ENCODE assay signal across 9 mouse cellular contexts in genomic region chr6:128992337-128992736, GRCm38 (mm10). TPM values are rescaled to one million over a fixed set of nuclear protein-coding genes. Genes with fewer than 3 reads are reported as not detected.
A peak's percentile ranks its signal among the peaks of the same experiment; 100 is the strongest.
DNase-seq lines count a peak whose midpoint lies in the region; ATAC-seq and TF ChIP-seq lines count a peak whose summit lies in the region.
"Had no signal": no experiment of that assay in that cellular context is flagged by ENCODE, and none has a peak within 500 bp of the region (broad histone marks: within the 10 kb centered on the region; RNA-seq: fewer than 3 reads in every experiment).

No protein-coding gene starts in this region.

- TF ChIP-seq POLR2A in brain, embryonic 14.5 days (IDR thresholded peaks at IDR 0.05; ENCODE audit: borderline replicate concordance, extremely low read depth, insufficient read depth, insufficient read length, poor library complexity, severe bottlenecking), result no peak

- ATAC-seq in kidney, embryonic 16.5 days (ENCODE audit: low FRiP score, low TSS enrichment), result no peak
- peak; percentile 60; the same call in 1 of the 2 replicates for ATAC-seq in hindbrain, embryonic 11.5 days (ENCODE audit: low FRiP score)
- peak; percentile 54 for ATAC-seq in neural tube, embryonic 11.5 days (ENCODE audit: insufficient read depth, low FRiP score, low TSS enrichment)

- WGBS in kidney, embryonic 16.5 days, result 37% methylated on average over 2 of the region's 2 CpGs
- 5% methylated on average over 2 of the region's 2 CpGs for WGBS in hindbrain, embryonic 11.5 days
- WGBS in neural tube, embryonic 11.5 days, result 25% methylated on average over 2 of the region's 2 CpGs

- no peaks in the 10 kb centered on the region for H3K27me3 ChIP-seq in kidney, embryonic 16.5 days (ENCODE audit: insufficient read depth, low read length)
- no peaks in the 10 kb centered on the region for H3K27me3 ChIP-seq in hindbrain, embryonic 11.5 days (ENCODE audit: control insufficient read depth, insufficient read depth, low read length)
- no peaks in the 10 kb centered on the region for H3K27me3 ChIP-seq in neural tube, embryonic 11.5 days (ENCODE audit: control insufficient read depth, insufficient read depth, low read length)

- H3K27ac ChIP-seq in kidney, embryonic 16.5 days (ENCODE audit: low read length), result peak overlapping the region; percentile 31
- no peak overlapping the region for H3K27ac ChIP-seq in hindbrain, embryonic 11.5 days (ENCODE audit: low read depth, low read length)
- no peak overlapping the region for H3K27ac ChIP-seq in neural tube, embryonic 11.5 days (ENCODE audit: low read depth, low read length)

- no peak overlapping the region for H3K9ac ChIP-seq in kidney, embryonic 16.5 days (replicated peaks; ENCODE audit: low read length)
- no peak overlapping the region for H3K9ac ChIP-seq in hindbrain, embryonic 11.5 days (ENCODE audit: low read depth, low read length)
- H3K9ac ChIP-seq in neural tube, embryonic 11.5 days (ENCODE audit: low read length), result no peak overlapping the region

- H3K4me2 ChIP-seq in kidney, embryonic 16.5 days (replicated peaks; ENCODE audit: low read depth, low read length), result no peak overlapping the region
- H3K4me2 ChIP-seq in hindbrain, embryonic 11.5 days (replicated peaks; ENCODE audit: low read depth, low read length), result no peak overlapping the region
- no peak overlapping the region for H3K4me2 ChIP-seq in neural tube, embryonic 11.5 days (ENCODE audit: low read depth)

- no peak for DNase-seq in kidney, adult 18-20 months
- DNase-seq in brain, embryonic 14.5 days (ENCODE audit: low read depth), result peak; percentile 13
- no peak for DNase-seq in hindbrain, embryonic 11.5 days (ENCODE audit: low spot score)
- DNase-seq in neural tube, embryonic 11.5 days (ENCODE audit: low spot score), result no peak
- DNase-seq in cerebellum, adult 8-10 months, result no peak
- DNase-seq in urinary bladder, postnatal 36 days (ENCODE audit: low spot score in 2 of 2), result no peak
- no peak for DNase-seq in frontal cortex, postnatal 25 days (ENCODE audit: low spot score in 2 of 2)
- DNase-seq: liver had no signal

- TF ChIP-seq CTCF in brain, embryonic 14.5 days (IDR thresholded peaks at IDR 0.05; ENCODE audit: borderline replicate concordance, extremely low read depth, insufficient read depth, insufficient read length), result no peak

- H3K4me3 ChIP-seq in kidney, embryonic 16.5 days (ENCODE audit: low read length), result no peak overlapping the region
- no peak overlapping the region for H3K4me3 ChIP-seq in hindbrain, embryonic 11.5 days (ENCODE audit: low read depth, low read length)
- no peak overlapping the region for H3K4me3 ChIP-seq in neural tube, embryonic 11.5 days (ENCODE audit: low read depth, low read length)

- no peaks in the 10 kb centered on the region for H3K9me3 ChIP-seq in kidney, embryonic 16.5 days (ENCODE audit: low read length)
- H3K9me3 ChIP-seq in hindbrain, embryonic 11.5 days (ENCODE audit: control insufficient read depth, low read length), result no peaks in the 10 kb centered on the region
- no peaks in the 10 kb centered on the region for H3K9me3 ChIP-seq in neural tube, embryonic 11.5 days (ENCODE audit: control insufficient read depth, low read length)

- H3K4me1 ChIP-seq in kidney, embryonic 16.5 days (ENCODE audit: insufficient read depth, low read length), result peaks cover 11% of the 10 kb centered on the region
- H3K4me1 ChIP-seq in hindbrain, embryonic 11.5 days (replicated peaks; ENCODE audit: control insufficient read depth, insufficient read depth, low read length), result no peaks in the 10 kb centered on the region
- H3K4me1 ChIP-seq in neural tube, embryonic 11.5 days (ENCODE audit: control insufficient read depth, insufficient read depth, low read length), result no peaks in the 10 kb centered on the region

- H3K36me3 ChIP-seq in kidney, embryonic 16.5 days (ENCODE audit: insufficient read depth, low read length), result no peaks in the 10 kb centered on the region
- H3K36me3 ChIP-seq in hindbrain, embryonic 11.5 days (ENCODE audit: control insufficient read depth, insufficient read depth, low read length), result no peaks in the 10 kb centered on the region
- H3K36me3 ChIP-seq in neural tube, embryonic 11.5 days (ENCODE audit: control insufficient read depth, insufficient read depth, low read length), result no peaks in the 10 kb centered on the region

RNA-seq across cellular contexts. Expression of gene Klrb1f, which starts 53.4 kb away (rescaled TPM):
- 0.18 and 0.21 TPM in 2 replicates for polyA plus RNA-seq in kidney, embryonic 16.5 days (2015; fragmentation: Nextera tagmentation; extraction: Ambion mirVana)
- 0.10 and 0.15 TPM in 2 replicates for polyA plus RNA-seq in brain, embryonic 14.5 days (2012; rRNA removed)
- polyA plus RNA-seq in hindbrain, embryonic 11.5 days (2014; fragmentation: Nextera tagmentation; extraction: Ambion mirVana), result 0.70 TPM in 1 of 2 replicates, not detected in the other
- polyA plus RNA-seq in neural tube, embryonic 11.5 days (2014; fragmentation: Nextera tagmentation; extraction: Ambion mirVana), result 0.70 and 1.4 TPM in 2 replicates

RNA-seq across cellular contexts. Expression of gene Clec2g, which starts 58.2 kb away (rescaled TPM):
- polyA plus RNA-seq in kidney, embryonic 16.5 days (2015; fragmentation: Nextera tagmentation; extraction: Ambion mirVana), result not detected in 2 replicates
- 0.19 TPM in 1 of 2 replicates, not detected in the other for polyA plus RNA-seq in brain, embryonic 14.5 days (2012; rRNA removed)
- not detected in 2 replicates for polyA plus RNA-seq in hindbrain, embryonic 11.5 days (2014; fragmentation: Nextera tagmentation; extraction: Ambion mirVana)
- not detected in 2 replicates for polyA plus RNA-seq in neural tube, embryonic 11.5 days (2014; fragmentation: Nextera tagmentation; extraction: Ambion mirVana)
